Mouse (Mus musculus): ENCODE results near the gene Btg1. TPM values are rescaled to one million over a fixed set of nuclear protein-coding genes. Genes with fewer than 3 reads are reported as not detected.

Btg1 gene
- polyA plus RNA-seq, 1 experiment: 36.7 TPM

GRCm38 (mm10) chr10:96655066-96655465, 38.3 kb downstream of the Btg1 start:
- Histone ChIP-seq H3K27me3 (replicated peaks) (no peaks in the 10 kb centered on the region), H3K4me1 (no peaks in the 10 kb centered on the region), H3K9me3 (no peaks in the 10 kb centered on the region), H3K36me3 (replicated peaks; ENCODE audit: low read length) (no peaks in the 10 kb centered on the region), H3K4me3 (replicated peaks) (no peak overlapping the region)
- TF ChIP-seq FLI1 (IDR thresholded peaks at IDR 0.05; ENCODE audit: low read length) (no peak), GATA1 (IDR thresholded peaks at IDR 0.05; ENCODE audit: borderline replicate concordance, low read length) (no peak)

- H3K4me1 ChIP-seq: no peaks in the 10 kb centered on the region
- TF ChIP-seq FLI1 (IDR thresholded peaks at IDR 0.05; ENCODE audit: low read length) (no peak), GATA1 (IDR thresholded peaks at IDR 0.05; ENCODE audit: borderline replicate concordance, low read length) (no peak)
- peaks cover 1% of the 10 kb centered on the region for H3K27me3 ChIP-seq (replicated peaks)
- no peak overlapping the region for H3K4me3 ChIP-seq (replicated peaks)
- no peaks in the 10 kb centered on the region for H3K9me3 ChIP-seq
- no peaks in the 10 kb centered on the region for H3K36me3 ChIP-seq (replicated peaks; ENCODE audit: low read length)
These were observed 39.4 kb downstream of the Btg1 start for GRCm38 (mm10) chr10:96656176-96656575.

GRCm38 (mm10) chr10:96658906-96659305, 42.1 kb downstream of the Btg1 start:
- Histone ChIP-seq H3K4me3 (replicated peaks) (no peak overlapping the region), H3K27me3 (replicated peaks) (peaks cover 2% of the 10 kb centered on the region), H3K9me3 (peaks cover 7% of the 10 kb centered on the region), H3K4me1 (0 out of 2 replicates have a peak, but pooled peaks cover 3% of the 10 kb centered on the region), H3K36me3 (replicated peaks; ENCODE audit: low read length) (no peaks in the 10 kb centered on the region)
- TF ChIP-seq FLI1 (IDR thresholded peaks at IDR 0.05; ENCODE audit: low read length) (no peak), GATA1 (IDR thresholded peaks at IDR 0.05; ENCODE audit: borderline replicate concordance, low read length) (no peak)

- Histone ChIP-seq H3K9me3 (peaks cover 7% of the 10 kb centered on the region), H3K4me3 (replicated peaks) (no peak overlapping the region), H3K36me3 (replicated peaks; ENCODE audit: low read length) (no peaks in the 10 kb centered on the region), H3K4me1 (0 out of 2 replicates have a peak, but pooled peaks cover 3% of the 10 kb centered on the region), H3K27me3 (replicated peaks) (peaks cover 2% of the 10 kb centered on the region)
- TF ChIP-seq FLI1 (IDR thresholded peaks at IDR 0.05; ENCODE audit: low read length): no peak
- no peak for TF ChIP-seq GATA1 (IDR thresholded peaks at IDR 0.05; ENCODE audit: borderline replicate concordance, low read length)
These were observed 43.6 kb downstream of the Btg1 start for GRCm38 (mm10) chr10:96660280-96660985.

- Histone ChIP-seq H3K9me3 (peaks cover 7% of the 10 kb centered on the region), H3K4me3 (replicated peaks) (no peak overlapping the region), H3K36me3 (replicated peaks; ENCODE audit: low read length) (no peaks in the 10 kb centered on the region), H3K4me1 (0 out of 2 replicates have a peak, but pooled peaks cover 3% of the 10 kb centered on the region), H3K27me3 (replicated peaks) (peaks cover 2% of the 10 kb centered on the region)
- TF ChIP-seq FLI1 (IDR thresholded peaks at IDR 0.05; ENCODE audit: low read length): no peak
- TF ChIP-seq GATA1 (IDR thresholded peaks at IDR 0.05; ENCODE audit: borderline replicate concordance, low read length): no peak
These were observed 46.2 kb downstream of the Btg1 start for GRCm38 (mm10) chr10:96662976-96663375.

GRCm38 (mm10) chr10:96663739-96664430, 47.1 kb downstream of the Btg1 start:
- 0 out of 2 replicates have a peak, but pooled peaks cover 3% of the 10 kb centered on the region for H3K4me1 ChIP-seq
- TF ChIP-seq FLI1 (IDR thresholded peaks at IDR 0.05; ENCODE audit: low read length): no peak
- no peak for TF ChIP-seq GATA1 (IDR thresholded peaks at IDR 0.05; ENCODE audit: borderline replicate concordance, low read length)
- peaks cover 7% of the 10 kb centered on the region for H3K9me3 ChIP-seq
- no peaks in the 10 kb centered on the region for H3K36me3 ChIP-seq (replicated peaks; ENCODE audit: low read length)
- H3K27me3 ChIP-seq (replicated peaks): peaks cover 2% of the 10 kb centered on the region
- peak overlapping the region; percentile 28 for H3K4me3 ChIP-seq (replicated peaks)
